Mouse (Mus musculus): Measurements from ENCODE around the gene Zbtb8os.

DNA sequence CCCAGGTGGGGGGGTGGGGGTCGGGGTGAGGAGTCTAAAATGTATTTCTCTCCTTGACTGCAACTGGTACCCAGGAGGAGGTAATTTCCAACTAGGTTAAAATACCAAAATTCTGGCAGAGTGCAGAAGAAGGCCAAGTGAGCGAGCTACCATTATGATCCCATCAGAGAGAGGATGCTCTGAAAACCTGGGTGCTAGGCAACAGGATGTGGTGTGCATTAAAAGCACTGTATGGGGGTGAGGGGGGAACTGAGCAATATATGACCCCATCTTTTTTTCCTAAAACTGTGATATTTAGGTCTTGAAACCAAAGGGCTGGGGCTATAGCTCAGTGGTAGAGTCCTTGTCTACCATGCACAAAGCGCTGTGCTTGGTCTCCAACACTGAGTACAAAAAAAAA, 28.9 kb downstream of the Zbtb8os start:
- TF ChIP-seq CTCF (IDR thresholded peaks at IDR 0.05; ENCODE audit: low read depth), result no peak
- no peak for TF ChIP-seq EP300 (optimal IDR thresholded peaks at IDR 0.05)

All from stomach, postnatal 0 days (tissue).